Mouse (Mus musculus) C2C12 (cell line): ENCODE measurements around the gene Bcl2l1. TPM values are rescaled to one million over a fixed set of nuclear protein-coding genes. Genes with fewer than 3 reads are reported as not detected.
A peak's percentile ranks its signal among the peaks of the same experiment; 100 is the strongest.

ENCODE experiments used
- H3K27me3 ChIP-seq: one replicate; pipeline ENCODE4 v1.6.1; 2011; ENCODE audit not compliant: control insufficient read depth, insufficient read depth, insufficient read length
- H3K36me3 ChIP-seq: one replicate; pipeline ENCODE4 v1.6.1; 2011; ENCODE audit not compliant: control insufficient read depth, insufficient read depth
- H3K4me3 ChIP-seq: one replicate; pipeline ENCODE4 v1.5.1; 2011; ENCODE audit warnings: mild to moderate bottlenecking, control low read depth; ENCODE audit not compliant: poor library complexity, insufficient read depth, severe bottlenecking
- H3K79me2 ChIP-seq: one replicate; pipeline ENCODE4 v1.6.1; 2011; ENCODE audit not compliant: control insufficient read depth, insufficient read depth
- H3K79me3 ChIP-seq: one replicate; pipeline ENCODE4 v1.6.1; 2011; ENCODE audit warnings: low read depth, control low read depth
- H3ac ChIP-seq: one replicate; pipeline ENCODE3; 2011; ENCODE audit warnings: low read depth; ENCODE audit not compliant: control insufficient read depth, insufficient read length
- CEBPB ChIP-seq: IDR thresholded peaks from one replicate; pipeline ENCODE4 v1.6.1; 2011; ENCODE audit warnings: low read depth, mild to moderate bottlenecking, control low read depth, moderate library complexity
- CTCF ChIP-seq: IDR thresholded peaks from one replicate; pipeline ENCODE4 v1.5.1; 2011; ENCODE audit not compliant: control insufficient read depth, insufficient read depth, insufficient read length
- FOSL1 ChIP-seq: IDR thresholded peaks from one replicate; pipeline ENCODE4 v1.8.0; 2011; ENCODE audit warnings: mild to moderate bottlenecking, low read length; ENCODE audit not compliant: poor library complexity, insufficient read depth, severe bottlenecking
- MAX ChIP-seq: IDR thresholded peaks from one replicate; pipeline ENCODE4 v1.6.1; 2011; ENCODE audit warnings: mild to moderate bottlenecking, control low read depth
- MYOD1 ChIP-seq: IDR thresholded peaks from one replicate; pipeline ENCODE4 v1.6.1; 2011; ENCODE audit warnings: low read depth; ENCODE audit not compliant: control insufficient read depth, insufficient read length
- MYOG ChIP-seq: IDR thresholded peaks from one replicate; pipeline ENCODE4 v1.6.1; 2011; ENCODE audit not compliant: control insufficient read depth, insufficient read length; ENCODE audit errors: extremely low read depth
- USF1 ChIP-seq: IDR thresholded peaks from one replicate; pipeline ENCODE4 v1.6.1; 2011; ENCODE audit warnings: low read depth, mild to moderate bottlenecking, control low read depth, moderate library complexity
- polyA plus RNA-seq: library from polyadenylated mRNA; unstranded; fragments of >200 nt; fragmentation: generic; extraction: Trizol; gene quantifications from one replicate; pipeline ENCODE4 v1.2.1, GENCODE M21; 2012; ENCODE audit warnings: missing spikeins

Gene Bcl2l1
- polyA plus RNA-seq, 1 experiment, result 67.3 TPM

DNA sequence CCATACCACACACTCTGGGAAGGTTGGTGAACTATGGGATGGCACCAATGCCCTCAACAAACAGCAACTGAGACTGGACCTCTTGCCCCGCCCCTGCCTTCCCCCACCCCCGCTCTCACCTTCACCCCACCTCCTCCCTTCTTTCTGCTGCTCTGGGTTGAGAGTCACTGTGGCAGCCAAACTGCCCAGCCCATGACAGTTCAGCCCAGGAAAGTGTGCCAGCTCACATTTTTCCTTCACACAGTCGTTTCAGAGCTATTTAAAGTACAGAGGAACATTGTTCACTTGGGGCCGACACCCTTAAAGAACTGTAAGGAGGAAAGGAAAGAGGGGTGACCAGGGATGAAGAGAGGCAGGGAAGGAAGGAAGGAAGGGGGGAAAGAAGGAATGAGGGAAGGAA lies 73.2 kb downstream of the Bcl2l1 start:
- TF ChIP-seq MAX, result no peak
- TF ChIP-seq USF1, result no peak
- TF ChIP-seq MYOD1, result no peak
- no peak for TF ChIP-seq MYOG
- Histone ChIP-seq H3K79me2 (no peaks in the 10 kb centered on the region), H3K36me3 (no peaks in the 10 kb centered on the region), H3ac (no peak overlapping the region), H3K79me3 (no peaks in the 10 kb centered on the region), H3K4me3 (no peak overlapping the region), H3K27me3 (no peaks in the 10 kb centered on the region)

DNA sequence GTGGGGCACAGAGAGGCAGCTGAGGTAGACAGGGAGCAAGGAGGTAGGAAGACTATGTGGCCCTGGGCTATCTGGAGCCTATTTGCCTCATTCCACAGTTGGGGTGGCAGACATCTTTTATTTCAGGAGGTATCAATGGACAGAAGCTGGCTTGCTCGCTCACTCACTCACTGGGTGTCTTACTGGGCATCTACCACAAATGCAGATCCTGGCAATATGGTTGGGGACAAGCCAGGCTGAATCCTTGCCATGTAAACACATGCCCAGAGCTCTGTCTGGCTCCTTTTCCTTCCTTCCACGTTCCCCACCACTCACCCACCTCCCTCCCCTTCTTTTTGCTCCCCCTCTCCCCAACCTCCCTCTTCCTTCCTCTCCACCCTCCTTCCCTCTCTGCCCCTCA lies 74.0 kb downstream of the Bcl2l1 start:
- Histone ChIP-seq H3K79me3 (no peaks in the 10 kb centered on the region), H3K36me3 (no peaks in the 10 kb centered on the region), H3K4me3 (no peak overlapping the region), H3K79me2 (no peaks in the 10 kb centered on the region), H3ac (no peak overlapping the region), H3K27me3 (no peaks in the 10 kb centered on the region)
- TF ChIP-seq MYOD1 (no peak), MYOG (no peak), FOSL1 (no peak), MAX (no peak), USF1 (no peak), CEBPB (no peak), CTCF (no peak)

DNA sequence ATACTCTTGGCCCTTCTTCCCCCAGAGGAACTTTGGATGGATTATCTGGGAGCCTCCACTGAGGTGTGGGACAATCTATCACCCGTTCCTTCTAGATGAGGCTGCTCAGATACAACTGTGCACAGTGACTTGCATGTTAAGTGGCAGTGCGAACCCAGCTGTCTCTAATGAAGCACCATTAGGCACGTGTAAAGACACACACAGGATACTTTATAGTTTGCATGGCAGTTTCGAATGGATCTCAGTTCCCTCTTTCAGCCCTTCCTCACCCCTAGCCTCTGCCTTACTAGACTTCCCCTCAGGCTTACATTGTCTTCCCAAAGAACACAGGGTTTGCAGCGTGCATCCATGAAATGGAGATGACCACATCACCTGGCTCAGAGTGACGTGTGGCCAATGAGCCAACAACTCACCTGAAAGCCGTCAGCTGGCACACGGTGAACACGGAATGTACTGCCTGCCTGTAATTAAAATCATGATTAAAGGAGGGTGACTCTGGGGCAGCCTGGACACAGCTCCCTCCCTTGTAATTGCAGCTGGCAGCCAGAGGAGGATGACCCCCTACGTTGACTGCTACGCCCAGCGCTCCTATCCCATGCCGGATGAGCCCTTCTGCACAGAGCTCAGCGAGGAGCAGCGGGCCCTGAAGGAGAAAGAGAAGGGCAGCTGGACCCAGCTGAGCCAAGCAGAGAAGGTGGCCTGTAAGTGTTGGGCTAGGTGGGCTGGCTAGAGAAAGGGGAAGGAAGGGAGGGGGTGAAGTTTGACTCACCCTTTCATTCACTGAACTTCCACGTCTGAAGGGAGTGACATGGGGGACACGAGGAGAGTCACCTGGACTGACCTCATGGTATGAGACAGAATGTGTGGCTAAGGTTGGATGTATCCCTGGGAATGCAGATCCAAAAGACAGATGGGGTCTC lies 74.8 kb downstream of the Bcl2l1 start:
- no peaks in the 10 kb centered on the region for H3K27me3 ChIP-seq
- no peak overlapping the region for H3ac ChIP-seq
- H3K79me3 ChIP-seq, result no peaks in the 10 kb centered on the region
- H3K4me3 ChIP-seq, result no peak overlapping the region
- H3K36me3 ChIP-seq, result no peaks in the 10 kb centered on the region
- TF ChIP-seq MAX (no peak), MYOG (no peak), FOSL1 (no peak), MYOD1 (no peak), CEBPB (no peak), USF1 (no peak), CTCF (no peak)
- H3K79me2 ChIP-seq, result no peaks in the 10 kb centered on the region

DNA sequence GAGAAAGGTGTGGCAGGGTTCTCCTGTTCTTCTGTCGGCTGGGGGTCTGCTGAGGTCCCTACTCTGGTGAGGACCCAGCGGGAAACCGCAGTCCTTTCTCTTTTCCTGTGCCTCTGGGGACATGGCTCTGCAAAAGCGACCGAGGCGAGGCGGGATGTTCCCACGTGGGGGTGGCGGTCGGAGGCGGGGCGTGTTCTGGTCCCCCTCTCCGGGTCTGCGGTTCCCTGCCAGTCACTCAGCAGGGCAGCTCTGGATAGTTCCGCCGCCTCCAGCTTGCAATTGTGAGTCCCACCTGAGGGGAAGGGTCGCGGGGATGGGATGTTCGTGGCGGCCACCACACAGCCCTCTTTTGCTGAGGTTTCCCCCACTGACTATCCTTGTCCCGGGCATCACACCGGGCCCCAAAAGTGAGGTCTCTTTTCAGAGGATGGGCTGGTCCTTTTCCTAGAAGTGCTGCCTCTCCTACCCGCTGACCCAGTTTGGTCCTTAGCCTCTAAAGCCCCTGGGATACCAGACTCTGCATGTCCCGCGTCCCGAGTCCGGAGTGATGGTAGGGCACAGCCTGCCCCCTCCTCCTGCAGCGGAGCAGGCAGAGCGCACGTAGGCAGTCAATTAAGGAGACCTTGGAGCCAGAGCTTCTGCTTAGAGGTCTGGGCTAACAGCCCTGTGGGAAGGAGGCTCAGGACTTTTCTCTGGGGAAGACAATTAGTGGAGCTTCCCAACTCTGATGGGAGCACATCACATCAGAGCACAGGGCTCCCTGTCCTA lies 77.4 kb downstream of the Bcl2l1 start, which contains the start of gene Cox4i2:
Gene Cox4i2 (plus strand): TSS at position 230 of the 768 bp plus-strand sequence.
- Histone ChIP-seq H3K36me3 (no peaks in the 10 kb centered on the region), H3K4me3 (no peak within 1 kb of the TSS)
- TF ChIP-seq CEBPB (no peak), MYOD1 (no peak), MYOG (no peak), FOSL1 (no peak), USF1 (no peak), CTCF (no peak), MAX (no peak)

DNA sequence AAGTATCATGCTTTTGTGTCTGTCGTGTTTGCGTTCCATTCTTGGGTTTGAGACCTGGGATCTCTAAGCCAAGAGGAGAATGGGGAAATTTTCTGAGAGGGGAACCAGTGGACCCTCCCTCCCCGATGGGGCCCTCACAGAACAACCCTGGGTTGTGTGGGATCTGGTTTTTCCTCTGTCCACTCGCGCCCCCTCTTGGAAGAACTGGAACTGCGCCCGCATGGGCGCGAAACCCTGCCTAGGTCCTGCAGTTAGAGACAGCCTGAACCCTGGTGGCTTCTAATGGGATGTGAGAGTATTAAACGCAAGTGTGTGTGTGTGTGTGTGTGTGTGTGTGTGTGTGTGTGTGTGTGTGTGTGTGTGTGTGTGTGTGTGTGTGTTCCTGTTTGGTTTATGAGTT lies 89.1 kb downstream of the Bcl2l1 start:
- Histone ChIP-seq H3K27me3 (no peaks in the 10 kb centered on the region), H3ac (no peak overlapping the region), H3K79me3 (peaks cover 10% of the 10 kb centered on the region), H3K4me3 (no peak overlapping the region), H3K79me2 (peaks cover 22% of the 10 kb centered on the region), H3K36me3 (peaks cover 9% of the 10 kb centered on the region)
- no peak for TF ChIP-seq FOSL1
- no peak for TF ChIP-seq MAX
- TF ChIP-seq MYOG, result no peak
- no peak for TF ChIP-seq CEBPB
- TF ChIP-seq USF1, result no peak
- no peak for TF ChIP-seq MYOD1
- TF ChIP-seq CTCF, result peak; percentile 53

More for the DNA sequence above, 77.4 kb downstream of the Bcl2l1 start, which contains the start of gene Cox4i2:
- Histone ChIP-seq H3ac (no peak within 1 kb of the TSS), H3K79me2 (no peaks in the 10 kb centered on the region), H3K27me3 (no peaks in the 10 kb centered on the region), H3K79me3 (no peaks in the 10 kb centered on the region)
